Mouse (Mus musculus): ENCODE measurements around the gene Ap1s2. TPM values are rescaled to one million over a fixed set of nuclear protein-coding genes. Genes with fewer than 3 reads are reported as not detected.

Gene Ap1s2
- polyA plus RNA-seq (2012; fragmentation: generic; extraction: Trizol): 22.3 TPM

GRCm38 (mm10) chrX:163908337-163909250 lies at the start of gene Ap1s2:
TSS of gene Ap1s2 (plus strand) at chrX:163909017.
- Histone ChIP-seq H3K79me2 (ENCODE audit: control insufficient read depth, insufficient read depth) (peaks cover 18% of the 10 kb centered on the region), H3K36me3 (ENCODE audit: control insufficient read depth, insufficient read depth) (no peaks in the 10 kb centered on the region), H3K4me3 (peak within 1 kb of the TSS; percentile 50), H3K4me2 (ENCODE audit: low read depth) (peak within 1 kb of the TSS; percentile 74), H3ac (ENCODE audit: control insufficient read depth, insufficient read length) (peak within 1 kb of the TSS; percentile 91), H3K27me3 (ENCODE audit: control insufficient read depth, insufficient read depth, insufficient read length) (no peaks in the 10 kb centered on the region)
- TF ChIP-seq SRF (IDR thresholded peaks at IDR 0.05; ENCODE audit: control insufficient read depth, insufficient read length, low read depth) (no peak), TCF3 (IDR thresholded peaks at IDR 0.05; ENCODE audit: insufficient read length, low read depth) (no peak), POLR2A (IDR thresholded peaks at IDR 0.05; ENCODE audit: insufficient read length, low read depth) (peak; percentile 77), USF1 (IDR thresholded peaks at IDR 0.05; ENCODE audit: low read depth) (peak; percentile 86), TCF12 (IDR thresholded peaks at IDR 0.05; ENCODE audit: insufficient read depth, poor library complexity, severe bottlenecking) (no peak), MYOG (IDR thresholded peaks at IDR 0.05; ENCODE audit: control insufficient read depth in 1 of 3, insufficient read depth in 1 of 3, insufficient read length in 2 of 3, low read depth in 2 of 3) (peak in 1 of 3 experiments; percentile 63), MYOD1 (IDR thresholded peaks at IDR 0.05; ENCODE audit: control insufficient read depth in 1 of 3, insufficient read length in 2 of 3, low read depth in 2 of 3) (peak in 1 of 3 experiments; percentile 43), MAX (IDR thresholded peaks at IDR 0.05; ENCODE audit: low read depth) (no peak), CEBPB (IDR thresholded peaks at IDR 0.05; ENCODE audit: insufficient read depth, poor library complexity, severe bottlenecking) (no peak), POLR2AphosphoS2 (IDR thresholded peaks at IDR 0.05; ENCODE audit: insufficient read length, low read depth) (peak; percentile 84), E2F4 (IDR thresholded peaks at IDR 0.05; ENCODE audit: insufficient read depth) (no peak), REST (IDR thresholded peaks at IDR 0.05; ENCODE audit: insufficient read depth, insufficient read length) (no peak)

GRCm38 (mm10) chrX:163867711-163868379 lies 41.0 kb upstream of the Ap1s2 start:
- no peak overlapping the region for H3K4me2 ChIP-seq (ENCODE audit: low read depth)
- TF ChIP-seq CEBPB (IDR thresholded peaks at IDR 0.05; ENCODE audit: insufficient read depth, poor library complexity, severe bottlenecking) (no peak), E2F4 (IDR thresholded peaks at IDR 0.05; ENCODE audit: insufficient read depth) (no peak), REST (IDR thresholded peaks at IDR 0.05; ENCODE audit: insufficient read depth, insufficient read length) (no peak), SRF (IDR thresholded peaks at IDR 0.05; ENCODE audit: control insufficient read depth, insufficient read length, low read depth) (no peak), USF1 (IDR thresholded peaks at IDR 0.05; ENCODE audit: low read depth) (no peak), MYOD1 (IDR thresholded peaks at IDR 0.05; ENCODE audit: control insufficient read depth in 1 of 3, insufficient read length in 2 of 3, low read depth in 2 of 3) (no peak), POLR2A (IDR thresholded peaks at IDR 0.05; ENCODE audit: insufficient read length, low read depth) (no peak), MAX (IDR thresholded peaks at IDR 0.05; ENCODE audit: low read depth) (no peak), TCF3 (IDR thresholded peaks at IDR 0.05; ENCODE audit: insufficient read length, low read depth) (no peak), MYOG (IDR thresholded peaks at IDR 0.05; ENCODE audit: control insufficient read depth in 1 of 3, insufficient read depth in 1 of 3, insufficient read length in 2 of 3, low read depth in 2 of 3) (no peak), TCF12 (IDR thresholded peaks at IDR 0.05; ENCODE audit: insufficient read depth, poor library complexity, severe bottlenecking) (no peak), POLR2AphosphoS2 (IDR thresholded peaks at IDR 0.05; ENCODE audit: insufficient read length, low read depth) (no peak)
- H3K36me3 ChIP-seq (ENCODE audit: control insufficient read depth, insufficient read depth): no peaks in the 10 kb centered on the region
- no peak overlapping the region for H3K4me3 ChIP-seq
- no peak overlapping the region for H3ac ChIP-seq (ENCODE audit: control insufficient read depth, insufficient read length)
- no peaks in the 10 kb centered on the region for H3K79me2 ChIP-seq (ENCODE audit: control insufficient read depth, insufficient read depth)
- H3K27me3 ChIP-seq (ENCODE audit: control insufficient read depth, insufficient read depth, insufficient read length): no peaks in the 10 kb centered on the region

GRCm38 (mm10) chrX:163868659-163869278 lies 40.0 kb upstream of the Ap1s2 start:
- TF ChIP-seq REST (IDR thresholded peaks at IDR 0.05; ENCODE audit: insufficient read depth, insufficient read length) (no peak), POLR2A (IDR thresholded peaks at IDR 0.05; ENCODE audit: insufficient read length, low read depth) (no peak), CEBPB (IDR thresholded peaks at IDR 0.05; ENCODE audit: insufficient read depth, poor library complexity, severe bottlenecking) (no peak), MYOG (IDR thresholded peaks at IDR 0.05; ENCODE audit: control insufficient read depth in 1 of 3, insufficient read depth in 1 of 3, insufficient read length in 2 of 3, low read depth in 2 of 3) (no peak), MYOD1 (IDR thresholded peaks at IDR 0.05; ENCODE audit: control insufficient read depth in 1 of 3, insufficient read length in 2 of 3, low read depth in 2 of 3) (no peak), USF1 (IDR thresholded peaks at IDR 0.05; ENCODE audit: low read depth) (no peak), SRF (IDR thresholded peaks at IDR 0.05; ENCODE audit: control insufficient read depth, insufficient read length, low read depth) (no peak), TCF12 (IDR thresholded peaks at IDR 0.05; ENCODE audit: insufficient read depth, poor library complexity, severe bottlenecking) (no peak), POLR2AphosphoS2 (IDR thresholded peaks at IDR 0.05; ENCODE audit: insufficient read length, low read depth) (no peak), E2F4 (IDR thresholded peaks at IDR 0.05; ENCODE audit: insufficient read depth) (no peak), MAX (IDR thresholded peaks at IDR 0.05; ENCODE audit: low read depth) (no peak), TCF3 (IDR thresholded peaks at IDR 0.05; ENCODE audit: insufficient read length, low read depth) (no peak)
- Histone ChIP-seq H3ac (ENCODE audit: control insufficient read depth, insufficient read length) (no peak overlapping the region), H3K36me3 (ENCODE audit: control insufficient read depth, insufficient read depth) (no peaks in the 10 kb centered on the region), H3K27me3 (ENCODE audit: control insufficient read depth, insufficient read depth, insufficient read length) (no peaks in the 10 kb centered on the region), H3K79me2 (ENCODE audit: control insufficient read depth, insufficient read depth) (no peaks in the 10 kb centered on the region), H3K4me2 (ENCODE audit: low read depth) (no peak overlapping the region), H3K4me3 (no peak overlapping the region)

- Histone ChIP-seq H3K36me3 (ENCODE audit: control insufficient read depth, insufficient read depth) (no peaks in the 10 kb centered on the region), H3K79me2 (ENCODE audit: control insufficient read depth, insufficient read depth) (no peaks in the 10 kb centered on the region), H3K4me3 (no peak overlapping the region), H3K27me3 (ENCODE audit: control insufficient read depth, insufficient read depth, insufficient read length) (no peaks in the 10 kb centered on the region), H3ac (ENCODE audit: control insufficient read depth, insufficient read length) (no peak overlapping the region), H3K4me2 (ENCODE audit: low read depth) (no peak overlapping the region)
- TF ChIP-seq POLR2A (IDR thresholded peaks at IDR 0.05; ENCODE audit: insufficient read length, low read depth) (no peak), TCF3 (IDR thresholded peaks at IDR 0.05; ENCODE audit: insufficient read length, low read depth) (no peak), MYOG (IDR thresholded peaks at IDR 0.05; ENCODE audit: control insufficient read depth in 1 of 3, insufficient read depth in 1 of 3, insufficient read length in 2 of 3, low read depth in 2 of 3) (no peak), POLR2AphosphoS2 (IDR thresholded peaks at IDR 0.05; ENCODE audit: insufficient read length, low read depth) (no peak), TCF12 (IDR thresholded peaks at IDR 0.05; ENCODE audit: insufficient read depth, poor library complexity, severe bottlenecking) (no peak), E2F4 (IDR thresholded peaks at IDR 0.05; ENCODE audit: insufficient read depth) (no peak), MAX (IDR thresholded peaks at IDR 0.05; ENCODE audit: low read depth) (no peak)
These were observed 32.9 kb upstream of the Ap1s2 start for GRCm38 (mm10) chrX:163875932-163876331.
